Mouse (Mus musculus) liver, postnatal 0 days (tissue): Measurements from ENCODE around the gene Ralgapb. TPM values are rescaled to one million over a fixed set of nuclear protein-coding genes. Genes with fewer than 3 reads are reported as not detected.

Experiments
- ATAC-seq: fragments of 200-750 bp; cut with Nextera tagmentation; 2 replicates; pipeline ENCODE4 v1.8.0; 2017; ENCODE audit warnings: mild to moderate bottlenecking, moderate library complexity
- DNase-seq: peaks from one replicate; pipeline ENCODE4 v3.0.0-alpha.2; 2016
- H3K27ac ChIP-seq: fragments of 300-500 bp; sonication (generic); 2 replicates; pipeline ENCODE4 v1.5.1; 2014; ENCODE audit warnings: antibody characterized with exemption, moderate library complexity, mild to moderate bottlenecking, low read depth
- H3K27me3 ChIP-seq: fragments of 300-500 bp; sonication (generic); 2 replicates; pipeline ENCODE4 v1.6.1; 2014; ENCODE audit warnings: low read length, control low read depth, mixed read lengths; ENCODE audit not compliant: insufficient read depth
- H3K36me3 ChIP-seq: fragments of 300-500 bp; sonication (generic); replicated peaks from 2 replicates; pipeline ENCODE4 v1.6.1; 2014; ENCODE audit warnings: mild to moderate bottlenecking, control low read depth, low read length, moderate library complexity, mixed read lengths; ENCODE audit not compliant: insufficient read depth
- H3K4me1 ChIP-seq: fragments of 300-500 bp; sonication (generic); 2 replicates; pipeline ENCODE4 v1.6.1; 2014; ENCODE audit warnings: antibody characterized with exemption, mild to moderate bottlenecking, control low read depth; ENCODE audit not compliant: insufficient read depth
- H3K4me2 ChIP-seq: fragments of 300-500 bp; sonication (generic); 2 replicates; pipeline ENCODE4 v1.6.1; 2014; ENCODE audit warnings: low read depth, mild to moderate bottlenecking, low read length, moderate library complexity, mixed read lengths
- H3K4me3 ChIP-seq: fragments of 300-500 bp; sonication (generic); 2 replicates; pipeline ENCODE4 v1.5.1; 2014; ENCODE audit warnings: low read depth, low read length
- H3K9ac ChIP-seq: fragments of 300-500 bp; sonication (generic); replicated peaks from 2 replicates; pipeline ENCODE4 v1.6.1; 2014; ENCODE audit warnings: mild to moderate bottlenecking, moderate library complexity
- H3K9me3 ChIP-seq: fragments of 300-500 bp; sonication (generic); 2 replicates; pipeline ENCODE4 v1.6.1; 2016; ENCODE audit warnings: mild to moderate bottlenecking, control low read depth, low read length, mixed read lengths
- CTCF ChIP-seq: sonication (generic); IDR thresholded peaks from 2 replicates; pipeline ENCODE4 v1.5.1; 2016; ENCODE audit warnings: antibody characterized with exemption, low read depth
- EP300 ChIP-seq: IDR thresholded peaks from 2 replicates; pipeline ENCODE4 v1.6.1; 2016; ENCODE audit warnings: antibody characterized with exemption, low read depth, mild to moderate bottlenecking
- WGBS: fragments of 180-500 bp; shearing (Covaris S2); extraction: QIAGEN DNeasy Blood & Tissue Kit; methylation state at CpG from one replicate; pipeline ENCODE4 v1.1.7; 2014; ENCODE audit not compliant: insufficient replicate concordance; 5-methylcytosine and 5-hydroxymethylcytosine counted together
- polyA plus RNA-seq: library from polyadenylated mRNA; unstranded; fragments of >200 nt; fragmentation: Nextera tagmentation; extraction: Ambion mirVana; gene quantifications from 2 replicates; pipeline ENCODE4 v1.2.1, GENCODE M21; 2015

The Ralgapb gene
- polyA plus RNA-seq, 1 experiment from 2014 or later: 4.3 TPM

- Histone ChIP-seq H3K36me3 (no peaks in the 10 kb centered on the region), H3K4me3 (no peak overlapping the region), H3K4me1 (peaks cover 1% of the 10 kb centered on the region; the same call in 1 of the 2 replicates), H3K27ac (no peak overlapping the region), H3K4me2 (no peak overlapping the region), H3K27me3 (no peaks in the 10 kb centered on the region), H3K9me3 (no peaks in the 10 kb centered on the region), H3K9ac (no peak overlapping the region)
- ATAC-seq (no peak), DNase-seq (no peak)
- 61% methylated on average over 5 of the region's 5 CpGs for WGBS
- TF ChIP-seq CTCF: no peak
- no peak for TF ChIP-seq EP300
Observed at GRCm38 (mm10) chr2:158367654-158368053, 42.0 kb upstream of the Ralgapb start.

GRCm38 (mm10) chr2:158368313-158368712 is 41.3 kb upstream of the Ralgapb start:
- 78% methylated on average over 8 of the region's 8 CpGs for WGBS
- ATAC-seq (no peak), DNase-seq (no peak)
- peaks cover 3% of the 10 kb centered on the region; the same call in 1 of the 2 replicates for H3K4me1 ChIP-seq
- no peak overlapping the region for H3K4me3 ChIP-seq
- H3K36me3 ChIP-seq: no peaks in the 10 kb centered on the region
- no peaks in the 10 kb centered on the region for H3K27me3 ChIP-seq
- no peak overlapping the region for H3K9ac ChIP-seq
- H3K27ac ChIP-seq: no peak overlapping the region
- no peak overlapping the region for H3K4me2 ChIP-seq
- H3K9me3 ChIP-seq: no peaks in the 10 kb centered on the region
- TF ChIP-seq CTCF (no peak), EP300 (no peak)

DNA sequence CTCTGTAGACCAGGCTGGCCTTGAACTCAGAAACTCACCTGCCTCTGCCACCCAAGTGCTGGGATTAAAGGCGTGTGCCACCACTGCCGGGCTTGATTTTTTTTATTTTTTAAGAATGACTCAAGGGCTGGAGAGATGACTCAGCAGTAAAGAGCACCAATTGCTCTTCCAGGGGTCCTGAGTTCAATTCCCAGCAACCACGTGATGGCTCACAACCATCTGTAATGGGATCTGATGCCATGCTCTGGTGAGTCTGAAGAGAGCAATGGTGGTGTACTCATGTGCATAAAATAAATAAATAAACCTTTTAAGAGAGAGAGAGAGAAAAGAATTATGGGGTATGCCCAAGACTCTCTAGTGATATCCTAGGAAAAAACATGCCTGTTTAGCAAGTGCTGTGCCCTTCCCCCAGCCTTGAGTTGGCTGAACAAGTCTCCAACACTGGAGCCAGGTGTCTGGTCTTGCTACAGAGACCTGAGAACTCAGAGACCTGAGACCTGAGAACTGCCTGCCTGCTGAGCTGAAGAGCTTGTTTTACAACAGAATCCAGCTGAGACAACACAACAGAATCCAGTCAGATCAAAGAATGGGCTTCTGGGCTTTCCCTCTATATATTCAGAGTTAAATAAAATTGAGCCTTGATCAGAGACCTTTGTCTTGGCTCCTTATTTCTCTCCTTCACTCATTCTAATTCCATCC is 40.0 kb upstream of the Ralgapb start:
- WGBS: 72% methylated on average over 3 of the region's 3 CpGs
- no peaks in the 10 kb centered on the region for H3K27me3 ChIP-seq
- no peak overlapping the region for H3K27ac ChIP-seq
- no peaks in the 10 kb centered on the region for H3K36me3 ChIP-seq
- DNase-seq: no peak
- H3K4me3 ChIP-seq: no peak overlapping the region
- no peak for ATAC-seq
- TF ChIP-seq EP300 (no peak), CTCF (no peak)
- no peak overlapping the region for H3K4me2 ChIP-seq
- peaks cover 3% of the 10 kb centered on the region for H3K4me1 ChIP-seq
- H3K9me3 ChIP-seq: no peaks in the 10 kb centered on the region
- H3K9ac ChIP-seq: no peak overlapping the region

- DNase-seq (no peak), ATAC-seq (no peak)
- no peaks in the 10 kb centered on the region for H3K9me3 ChIP-seq
- peaks cover under 1% of the 10 kb centered on the region for H3K27me3 ChIP-seq
- H3K9ac ChIP-seq: no peak overlapping the region
- H3K27ac ChIP-seq: no peak overlapping the region
- TF ChIP-seq CTCF (no peak), EP300 (no peak)
- WGBS: 51% methylated on average over 5 of the region's 5 CpGs
- peaks cover 3% of the 10 kb centered on the region for H3K4me1 ChIP-seq
- no peak overlapping the region for H3K4me2 ChIP-seq
- H3K36me3 ChIP-seq: no peaks in the 10 kb centered on the region
- H3K4me3 ChIP-seq: no peak overlapping the region
Observed at GRCm38 (mm10) chr2:158370173-158370550, 39.5 kb upstream of the Ralgapb start.

DNA sequence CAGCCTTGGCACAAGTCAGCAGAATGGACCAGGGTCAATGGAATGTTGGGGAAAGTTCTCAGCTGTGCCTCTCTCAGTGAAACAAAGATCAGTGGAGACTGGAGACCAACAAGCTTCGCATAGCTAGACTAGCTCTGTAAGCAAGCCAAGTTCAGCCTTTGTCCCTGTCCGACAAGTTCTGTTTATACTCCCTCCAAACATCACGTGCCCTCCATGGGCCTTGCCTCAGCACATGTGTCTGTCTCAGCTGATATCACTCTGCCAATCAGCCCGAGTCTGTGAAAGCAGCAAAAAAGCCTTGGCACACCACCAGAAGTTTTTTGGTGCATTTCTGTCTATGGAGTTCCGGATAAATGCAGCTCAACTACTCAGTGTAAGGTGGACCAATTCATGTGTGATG is 36.6 kb upstream of the Ralgapb start:
- H3K27me3 ChIP-seq: peaks cover 17% of the 10 kb centered on the region
- H3K9ac ChIP-seq: no peak overlapping the region
- no peaks in the 10 kb centered on the region for H3K36me3 ChIP-seq
- H3K4me1 ChIP-seq: peaks cover 9% of the 10 kb centered on the region
- no peak overlapping the region for H3K4me3 ChIP-seq
- 44% methylated on average over 5 of the region's 5 CpGs for WGBS
- H3K4me2 ChIP-seq: no peak overlapping the region
- 0 out of 2 replicates have a peak overlapping the region, but pooled peaks have one; percentile 44 for H3K27ac ChIP-seq
- TF ChIP-seq CTCF (no peak), EP300 (no peak)
- ATAC-seq (peak; percentile 91), DNase-seq (peak; percentile 46)
- no peaks in the 10 kb centered on the region for H3K9me3 ChIP-seq

DNA sequence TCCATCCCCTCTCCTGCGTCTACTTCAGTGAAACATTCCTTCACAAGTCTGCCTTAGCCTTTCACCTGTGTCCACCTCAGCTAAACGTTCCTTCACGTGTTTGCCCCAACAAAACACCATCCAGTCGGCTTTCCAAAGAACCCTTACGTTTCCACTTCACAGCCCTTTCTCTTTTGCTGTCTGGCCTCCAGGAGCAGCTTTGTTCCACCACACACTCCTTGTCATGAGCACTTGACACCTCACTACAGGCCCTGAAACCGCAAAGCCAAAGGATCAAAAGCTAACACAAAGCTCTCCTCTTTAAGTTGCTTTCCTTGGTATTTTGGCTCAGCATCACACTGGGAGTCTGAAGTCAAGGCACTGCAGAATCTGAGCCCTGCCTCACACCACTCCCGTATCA is 36.1 kb upstream of the Ralgapb start:
- H3K4me2 ChIP-seq: no peak overlapping the region
- H3K4me1 ChIP-seq: peaks cover 9% of the 10 kb centered on the region
- ATAC-seq (no peak), DNase-seq (no peak)
- 66% methylated on average over 7 of the region's 7 CpGs for WGBS
- no peak overlapping the region for H3K9ac ChIP-seq
- H3K4me3 ChIP-seq: no peak overlapping the region
- no peak overlapping the region for H3K27ac ChIP-seq
- H3K36me3 ChIP-seq: no peaks in the 10 kb centered on the region
- no peaks in the 10 kb centered on the region for H3K9me3 ChIP-seq
- TF ChIP-seq EP300 (no peak), CTCF (no peak)
- H3K27me3 ChIP-seq: peaks cover 17% of the 10 kb centered on the region
